8 mouse cellular contexts compared by ENCODE assay signal in the genomic region with DNA sequence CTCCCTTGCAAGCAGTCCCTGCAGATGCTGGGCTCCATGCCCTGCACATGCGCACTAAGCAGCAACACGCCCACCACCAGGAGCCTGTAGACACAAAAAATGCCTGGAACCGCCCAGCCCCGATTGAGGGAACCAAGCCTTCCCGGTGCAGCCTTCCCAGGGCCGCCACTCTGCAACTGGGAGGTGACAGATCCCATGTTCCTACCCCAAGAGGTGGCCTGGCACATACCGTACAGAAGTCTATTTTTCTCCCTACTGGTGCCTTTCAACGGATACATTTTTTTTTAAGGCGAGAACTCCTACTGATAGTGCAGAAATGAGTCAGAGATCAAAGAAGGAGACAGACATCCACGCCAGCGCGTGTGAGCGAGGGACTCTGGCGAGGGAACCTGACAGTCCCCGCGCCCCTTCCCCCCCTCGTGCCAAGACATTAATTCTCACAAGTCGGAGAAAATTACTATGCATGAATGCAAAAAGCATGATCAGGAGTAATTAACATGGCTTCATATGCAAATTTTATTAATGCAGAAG. TPM values are rescaled to one million over a fixed set of nuclear protein-coding genes. Genes with fewer than 3 reads are reported as not detected.
DNase-seq lines count a peak whose midpoint lies in the region; ATAC-seq and TF ChIP-seq lines count a peak whose summit lies in the region.

No protein-coding gene starts in this region.

- no peaks in the 10 kb centered on the region for H3K9me3 ChIP-seq in embryonic facial prominence, embryonic 13.5 days
- H3K9me3 ChIP-seq in embryonic facial prominence, embryonic 10.5 days: peaks cover 6% of the 10 kb centered on the region; the same call in 1 of the 2 replicates
- H3K9me3 ChIP-seq in embryonic facial prominence, embryonic 15.5 days (replicated peaks): no peaks in the 10 kb centered on the region
- H3K9me3 ChIP-seq in hindbrain, postnatal 0 days (ENCODE audit: low read length): no peaks in the 10 kb centered on the region
- no peaks in the 10 kb centered on the region for H3K9me3 ChIP-seq in midbrain, embryonic 15.5 days

- no peak for ATAC-seq in embryonic facial prominence, embryonic 13.5 days (ENCODE audit: insufficient number of reproducible peaks, insufficient read depth, low FRiP score, low TSS enrichment, low read depth)
- no peak for ATAC-seq in embryonic facial prominence, embryonic 15.5 days (ENCODE audit: insufficient number of reproducible peaks, low FRiP score, low TSS enrichment, low read depth)
- ATAC-seq in hindbrain, postnatal 0 days: peak; percentile 28; the same call in 1 of the 2 replicates
- peak; percentile 51; the same call in 1 of the 2 replicates for ATAC-seq in midbrain, embryonic 15.5 days (replicated peaks)

- no peak overlapping the region for H3K4me2 ChIP-seq in embryonic facial prominence, embryonic 13.5 days
- no peak overlapping the region for H3K4me2 ChIP-seq in embryonic facial prominence, embryonic 15.5 days (replicated peaks)
- H3K4me2 ChIP-seq in hindbrain, postnatal 0 days (ENCODE audit: low read depth, low read length): peak overlapping the region; percentile 51
- peak overlapping the region; percentile 37 for H3K4me2 ChIP-seq in midbrain, embryonic 15.5 days

- no peak for TF ChIP-seq POLR2A in cerebellum, adult 2 months (IDR thresholded peaks at IDR 0.05; ENCODE audit: borderline replicate concordance, insufficient read depth, low read length)

- H3K9ac ChIP-seq in embryonic facial prominence, embryonic 13.5 days: no peak overlapping the region
- H3K9ac ChIP-seq in embryonic facial prominence, embryonic 15.5 days: no peak overlapping the region
- no peak overlapping the region for H3K9ac ChIP-seq in hindbrain, postnatal 0 days (replicated peaks; ENCODE audit: low read length)
- no peak overlapping the region for H3K9ac ChIP-seq in midbrain, embryonic 15.5 days

- H3K27ac ChIP-seq in embryonic facial prominence, embryonic 13.5 days: peak overlapping the region; percentile 36; the same call in 1 of the 2 replicates
- H3K27ac ChIP-seq in embryonic facial prominence, embryonic 10.5 days (replicated peaks): no peak overlapping the region
- H3K27ac ChIP-seq in embryonic facial prominence, embryonic 15.5 days (replicated peaks): peak overlapping the region; percentile 24
- peak overlapping the region; percentile 43 for H3K27ac ChIP-seq in hindbrain, postnatal 0 days
- peak overlapping the region; percentile 78 for H3K27ac ChIP-seq in midbrain, embryonic 15.5 days
- H3K27ac ChIP-seq in cerebellum, adult 2 months (ENCODE audit: insufficient read depth, low read length): no peak overlapping the region

- no peaks in the 10 kb centered on the region for H3K36me3 ChIP-seq in embryonic facial prominence, embryonic 13.5 days
- H3K36me3 ChIP-seq in embryonic facial prominence, embryonic 10.5 days (replicated peaks): peaks cover 22% of the 10 kb centered on the region
- H3K36me3 ChIP-seq in embryonic facial prominence, embryonic 15.5 days: no peaks in the 10 kb centered on the region
- H3K36me3 ChIP-seq in hindbrain, postnatal 0 days (ENCODE audit: insufficient read depth, low read length): no peaks in the 10 kb centered on the region
- no peaks in the 10 kb centered on the region for H3K36me3 ChIP-seq in midbrain, embryonic 15.5 days (replicated peaks)

- H3K27me3 ChIP-seq in embryonic facial prominence, embryonic 13.5 days: no peaks in the 10 kb centered on the region
- peaks cover 14% of the 10 kb centered on the region for H3K27me3 ChIP-seq in embryonic facial prominence, embryonic 10.5 days (replicated peaks; ENCODE audit: low read depth, poor library complexity, severe bottlenecking)
- no peaks in the 10 kb centered on the region for H3K27me3 ChIP-seq in embryonic facial prominence, embryonic 15.5 days
- no peaks in the 10 kb centered on the region for H3K27me3 ChIP-seq in hindbrain, postnatal 0 days (ENCODE audit: insufficient read depth, low read length)
- H3K27me3 ChIP-seq in midbrain, embryonic 15.5 days (replicated peaks): no peaks in the 10 kb centered on the region
- peaks cover 3% of the 10 kb centered on the region; the same call in 1 of the 2 replicates for H3K27me3 ChIP-seq in cerebellum, adult 2 months (ENCODE audit: control insufficient read depth, insufficient read depth, low read length)

- WGBS in embryonic facial prominence, embryonic 13.5 days: 46% methylated on average over 18 of the region's 18 CpGs
- 45% methylated on average over 18 of the region's 18 CpGs for WGBS in embryonic facial prominence, embryonic 10.5 days
- WGBS in embryonic facial prominence, embryonic 15.5 days: 45% methylated on average over 18 of the region's 18 CpGs
- WGBS in hindbrain, postnatal 0 days: 15% methylated on average over 18 of the region's 18 CpGs
- 28% methylated on average over 18 of the region's 18 CpGs for WGBS in midbrain, embryonic 15.5 days
- 19% methylated on average over 18 of the region's 18 CpGs for WGBS in cerebellum, adult 2 months

- no peak for DNase-seq in embryonic facial prominence, embryonic 10.5 days (ENCODE audit: low spot score)
- peak; percentile 72 for DNase-seq in hindbrain, postnatal 0 days (ENCODE audit: low spot score)
- DNase-seq in lung, adult 18-20 months: no peak
- DNase-seq in adrenal gland, adult 8-10 months: no peak
- DNase-seq in cerebellum, adult 2 months: no peak

- no peak overlapping the region for H3K4me3 ChIP-seq in embryonic facial prominence, embryonic 13.5 days
- H3K4me3 ChIP-seq in embryonic facial prominence, embryonic 10.5 days: no peak overlapping the region
- no peak overlapping the region for H3K4me3 ChIP-seq in embryonic facial prominence, embryonic 15.5 days (replicated peaks)
- H3K4me3 ChIP-seq in hindbrain, postnatal 0 days (ENCODE audit: low read length): 0 out of 2 replicates have a peak overlapping the region, but pooled peaks have one; percentile 11
- no peak overlapping the region; the same call in 1 of the 2 replicates for H3K4me3 ChIP-seq in midbrain, embryonic 15.5 days
- no peak overlapping the region for H3K4me3 ChIP-seq in cerebellum, adult 2 months (replicated peaks; ENCODE audit: insufficient read depth, low read depth, low read length)

- no peak for TF ChIP-seq CTCF in hindbrain, postnatal 0 days (IDR thresholded peaks at IDR 0.05; ENCODE audit: low read depth)
- TF ChIP-seq CTCF in cerebellum, adult 2 months (IDR thresholded peaks at IDR 0.05; ENCODE audit: borderline replicate concordance, insufficient read depth, low read depth, low read length): no peak

- peaks cover 92% of the 10 kb centered on the region for H3K4me1 ChIP-seq in embryonic facial prominence, embryonic 13.5 days
- peaks cover 94% of the 10 kb centered on the region for H3K4me1 ChIP-seq in embryonic facial prominence, embryonic 10.5 days
- peaks cover 86% of the 10 kb centered on the region for H3K4me1 ChIP-seq in embryonic facial prominence, embryonic 15.5 days
- peaks cover 8% of the 10 kb centered on the region; the same call in 1 of the 2 replicates for H3K4me1 ChIP-seq in hindbrain, postnatal 0 days (ENCODE audit: insufficient read depth, low read length)
- peaks cover 52% of the 10 kb centered on the region for H3K4me1 ChIP-seq in midbrain, embryonic 15.5 days
- H3K4me1 ChIP-seq in cerebellum, adult 2 months (ENCODE audit: control insufficient read depth, insufficient read depth, low read length): no peaks in the 10 kb centered on the region

RNA-seq across cellular contexts. Expression of a gene that starts 33.5 kb away (rescaled TPM):
- 35.7 and 40.6 TPM in 2 replicates for polyA plus RNA-seq in embryonic facial prominence, embryonic 13.5 days (2015; fragmentation: Nextera tagmentation; extraction: Ambion mirVana)
- polyA plus RNA-seq in embryonic facial prominence, embryonic 10.5 days (2016; fragmentation: Nextera tagmentation; extraction: Ambion mirVana): 7.3 and 10.4 TPM in 2 replicates
- 27.0 and 28.8 TPM in 2 replicates for polyA plus RNA-seq in embryonic facial prominence, embryonic 15.5 days (2015; fragmentation: Nextera tagmentation; extraction: Ambion mirVana)
- total RNA-seq in hindbrain, postnatal 0 days (2014; rRNA removed): 30.0 and 31.6 TPM in 2 replicates
- polyA plus RNA-seq in hindbrain, postnatal 0 days (2015; fragmentation: Nextera tagmentation; extraction: Ambion mirVana): 9.8 and 12.0 TPM in 2 replicates
- polyA plus RNA-seq in midbrain, embryonic 15.5 days (2015; fragmentation: Nextera tagmentation; extraction: Ambion mirVana): 33.7 and 37.6 TPM in 2 replicates
- total RNA-seq in adrenal gland, adult 8-10 months (2022): under 1 TPM; 0.17 to 0.80 (median 0.55) TPM
- 1.9 and 2.5 TPM in 2 replicates for polyA plus RNA-seq in cerebellum, adult 2 months (2012; rRNA removed)

Comparison
In these comparisons a context has a peak if more than half of its experiments do, and no peak if none do; other contexts are left out.
1. H3K27ac ChIP-seq: peak in embryonic facial prominence, embryonic 13.5 days (single experiment), embryonic facial prominence, embryonic 15.5 days (single experiment), hindbrain, postnatal 0 days (single experiment) and midbrain, embryonic 15.5 days (single experiment); none in embryonic facial prominence, embryonic 10.5 days (single experiment) and cerebellum, adult 2 months (single experiment).
2. ATAC-seq: peak in hindbrain, postnatal 0 days (single experiment) and midbrain, embryonic 15.5 days (single experiment); none in embryonic facial prominence, embryonic 13.5 days (single experiment) and embryonic facial prominence, embryonic 15.5 days (single experiment).
3. H3K4me2 ChIP-seq: peak in hindbrain, postnatal 0 days (single experiment) and midbrain, embryonic 15.5 days (single experiment); none in embryonic facial prominence, embryonic 13.5 days (single experiment) and embryonic facial prominence, embryonic 15.5 days (single experiment).